Mouse (Mus musculus) heart, embryonic 10.5 days (tissue): Measurements from ENCODE around the gene Ptpn9. TPM values are rescaled to one million over a fixed set of nuclear protein-coding genes. Genes with fewer than 3 reads are reported as not detected.

ENCODE experiments used
- DNase-seq: peaks from one replicate; pipeline ENCODE4 v3.0.0-alpha.2; 2017; ENCODE audit warnings: low spot score
- H3K27ac ChIP-seq: fragments of 300-500 bp; sonication (generic); 2 replicates; pipeline ENCODE4 v1.5.1; 2016; ENCODE audit warnings: mild to moderate bottlenecking
- H3K27me3 ChIP-seq: fragments of 300-500 bp; sonication (generic); 2 replicates; pipeline ENCODE4 v1.6.1; 2016; ENCODE audit warnings: mild to moderate bottlenecking; ENCODE audit not compliant: poor library complexity, insufficient read depth, severe bottlenecking
- H3K36me3 ChIP-seq: fragments of 300-500 bp; sonication (generic); 2 replicates; pipeline ENCODE4 v1.6.1; 2016; ENCODE audit warnings: mild to moderate bottlenecking, moderate library complexity
- H3K4me1 ChIP-seq: fragments of 300-500 bp; sonication (generic); 2 replicates; pipeline ENCODE4 v1.6.1; 2016; ENCODE audit warnings: mild to moderate bottlenecking
- H3K4me3 ChIP-seq: fragments of 300-500 bp; sonication (generic); 2 replicates; pipeline ENCODE4 v1.5.1; 2016; ENCODE audit warnings: mild to moderate bottlenecking, moderate library complexity
- H3K9me3 ChIP-seq: fragments of 300-500 bp; sonication (generic); 2 replicates; pipeline ENCODE4 v1.6.1; 2016; ENCODE audit warnings: mild to moderate bottlenecking, moderate library complexity
- WGBS: fragments of 180-500 bp; shearing (Covaris S2); methylation state at CpG from one replicate; pipeline ENCODE4 v1.1.7; 2016; 5-methylcytosine and 5-hydroxymethylcytosine counted together
- polyA plus RNA-seq: library from polyadenylated mRNA; unstranded; fragments of >200 nt; fragmentation: Nextera tagmentation; extraction: Ambion mirVana; gene quantifications from 2 replicates; pipeline ENCODE4 v1.2.1, GENCODE M21; 2016

The Ptpn9 gene
- polyA plus RNA-seq, 1 experiment from 2014 or later: 23.4 TPM

- H3K4me3 ChIP-seq: no peak overlapping the region
- H3K27me3 ChIP-seq: no peaks in the 10 kb centered on the region
- H3K9me3 ChIP-seq: no peaks in the 10 kb centered on the region
- H3K36me3 ChIP-seq: peaks cover 3% of the 10 kb centered on the region; the same call in 1 of the 2 replicates
- WGBS: 58% methylated on average over 3 of the region's 3 CpGs
- DNase-seq: no peak
- H3K4me1 ChIP-seq: peaks cover 13% of the 10 kb centered on the region
- no peak overlapping the region for H3K27ac ChIP-seq
Observed at GRCm38 (mm10) chr9:57068266-57068665, 73.5 kb downstream of the Ptpn9 start.

DNA sequence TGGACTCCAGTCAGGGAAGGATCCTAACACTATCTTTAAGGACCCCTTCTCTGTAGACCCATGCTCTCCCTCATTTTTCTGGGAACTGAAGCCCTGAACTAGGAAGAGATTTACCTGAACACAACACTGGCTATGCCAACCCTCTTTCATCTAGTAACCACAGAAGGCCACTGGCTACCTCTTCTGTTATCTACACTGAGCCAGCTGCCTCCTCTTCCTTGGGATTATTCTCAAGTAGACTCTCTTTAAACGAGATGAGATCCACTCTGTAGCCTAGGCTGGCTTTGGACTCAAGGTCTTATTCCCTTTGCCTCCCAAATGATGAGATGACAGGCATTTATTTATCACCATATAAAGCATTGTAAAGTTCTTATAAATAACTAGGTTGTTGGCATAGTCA is 75.5 kb downstream of the Ptpn9 start:
- H3K27me3 ChIP-seq: no peaks in the 10 kb centered on the region
- no peaks in the 10 kb centered on the region; the same call in 1 of the 2 replicates for H3K36me3 ChIP-seq
- peaks cover 18% of the 10 kb centered on the region for H3K4me1 ChIP-seq
- no peaks in the 10 kb centered on the region for H3K9me3 ChIP-seq
- no peak overlapping the region for H3K4me3 ChIP-seq
- DNase-seq: no peak
- 36% methylated on average over 1 of the region's 1 CpGs for WGBS
- no peak overlapping the region for H3K27ac ChIP-seq

- Histone ChIP-seq H3K36me3 (no peaks in the 10 kb centered on the region), H3K4me3 (peak overlapping the region; percentile 94), H3K9me3 (no peaks in the 10 kb centered on the region), H3K4me1 (peaks cover 21% of the 10 kb centered on the region), H3K27me3 (no peaks in the 10 kb centered on the region), H3K27ac (peak overlapping the region; percentile 96; the same call in 1 of the 2 replicates)
- no peak for DNase-seq
- WGBS: 22% methylated on average over 5 of the region's 5 CpGs
Observed at GRCm38 (mm10) chr9:57070800-57071545, 76.2 kb downstream of the Ptpn9 start.

- Histone ChIP-seq H3K27ac (peak within 1 kb of the TSS; percentile 96), H3K36me3 (no peaks in the 10 kb centered on the region), H3K4me3 (peak within 1 kb of the TSS; percentile 94), H3K27me3 (no peaks in the 10 kb centered on the region), H3K4me1 (peaks cover 21% of the 10 kb centered on the region), H3K9me3 (no peaks in the 10 kb centered on the region)
- under 1% methylated on average over 34 of the region's 34 CpGs for WGBS
- peak; percentile 91 for DNase-seq
Observed at GRCm38 (mm10) chr9:57071801-57072351, 77.2 kb downstream of the Ptpn9 start, which contains the start of gene Sin3a. Gene Sin3a, plus strand, starts transcription at chr9:57072040.

DNA sequence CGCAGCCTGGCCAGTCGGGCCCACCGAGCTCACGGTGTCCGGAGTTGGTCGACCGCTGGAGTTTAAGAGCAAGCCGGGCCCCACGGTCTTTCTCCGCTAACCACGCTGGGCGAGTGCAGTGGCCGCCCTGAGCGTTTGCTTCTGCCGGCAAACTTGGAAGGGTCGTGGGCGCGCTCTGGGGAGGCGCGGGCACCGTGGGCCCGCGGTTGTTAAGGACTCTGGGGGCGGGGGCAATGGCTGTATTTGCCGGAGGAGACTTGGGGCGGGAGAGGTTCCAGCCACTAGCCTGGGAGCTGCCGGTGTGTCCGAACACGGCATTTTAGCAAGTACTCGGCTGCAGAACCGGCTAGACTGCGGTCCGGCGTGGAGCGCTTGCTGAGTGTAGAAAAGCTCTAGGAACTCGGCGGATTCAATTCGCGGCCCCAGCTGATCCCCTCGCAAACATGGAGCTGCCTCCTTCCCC is 77.8 kb downstream of the Ptpn9 start:
- DNase-seq: no peak
- Histone ChIP-seq H3K4me1 (peaks cover 28% of the 10 kb centered on the region), H3K4me3 (peak overlapping the region; percentile 94), H3K27ac (peak overlapping the region; percentile 96), H3K36me3 (no peaks in the 10 kb centered on the region), H3K9me3 (no peaks in the 10 kb centered on the region), H3K27me3 (no peaks in the 10 kb centered on the region)
- under 1% methylated on average over 40 of the region's 40 CpGs for WGBS

DNA sequence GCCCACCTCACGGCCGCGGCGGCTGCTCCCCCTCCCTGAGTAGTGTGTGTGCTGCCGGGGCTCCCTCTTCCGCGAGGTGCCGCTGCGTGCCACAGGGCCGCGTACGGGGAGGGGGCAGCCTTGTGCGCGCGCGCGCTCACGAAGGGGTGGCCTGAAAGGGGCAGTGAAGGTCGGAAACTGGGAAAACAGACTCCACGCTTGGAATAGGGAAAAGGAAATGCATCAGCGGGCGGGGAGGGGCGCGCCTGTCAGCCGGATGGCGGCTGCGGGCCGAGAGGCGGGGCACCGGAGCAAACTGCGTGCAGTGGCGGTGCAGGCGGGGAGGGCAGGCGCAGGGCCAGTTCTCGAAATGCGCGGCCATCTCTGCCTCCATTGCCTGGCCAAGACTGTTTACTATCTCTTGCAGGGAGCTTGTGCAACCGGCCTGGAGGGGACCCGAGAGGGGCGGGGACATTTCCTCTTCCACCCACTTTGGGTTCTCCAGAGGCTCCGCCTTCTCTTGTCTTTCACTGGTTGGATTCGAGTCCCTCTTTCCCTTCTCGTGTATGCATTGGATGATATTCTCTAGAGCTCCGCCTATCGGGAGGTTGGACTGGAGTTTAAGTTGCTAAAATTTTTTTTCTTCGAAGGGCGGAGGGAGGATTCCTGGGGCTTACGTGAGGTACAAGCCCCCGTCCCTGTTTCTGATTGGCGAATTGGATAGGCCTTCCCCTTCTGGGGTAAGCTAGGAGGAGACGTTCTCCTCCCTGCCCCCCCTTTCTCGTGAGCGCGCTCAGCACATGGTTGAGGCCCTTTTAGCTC is 78.5 kb downstream of the Ptpn9 start:
- Histone ChIP-seq H3K4me3 (peak overlapping the region; percentile 94), H3K4me1 (peaks cover 34% of the 10 kb centered on the region), H3K27ac (peak overlapping the region; percentile 96), H3K9me3 (no peaks in the 10 kb centered on the region), H3K27me3 (no peaks in the 10 kb centered on the region), H3K36me3 (no peaks in the 10 kb centered on the region)
- under 1% methylated on average over 53 of the region's 54 CpGs for WGBS
- DNase-seq: peak; percentile 99

DNA sequence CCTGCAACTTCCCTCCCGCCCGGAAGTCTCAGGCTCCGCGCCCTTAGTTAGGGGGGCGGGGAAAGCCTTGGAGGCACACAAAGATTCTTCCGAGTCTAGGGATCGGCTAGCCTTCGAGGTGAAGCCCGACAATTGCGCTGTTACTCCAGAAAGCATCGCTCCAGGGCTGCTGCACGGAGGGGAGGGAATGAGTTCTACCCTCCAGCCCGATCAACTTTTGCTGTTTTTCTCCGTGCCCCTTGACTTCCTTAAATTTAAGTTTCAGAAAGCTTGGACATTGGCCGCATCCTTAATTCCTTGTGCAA is 79.0 kb downstream of the Ptpn9 start:
- under 1% methylated on average over 15 of the region's 15 CpGs for WGBS
- H3K27me3 ChIP-seq: no peaks in the 10 kb centered on the region

DNA sequence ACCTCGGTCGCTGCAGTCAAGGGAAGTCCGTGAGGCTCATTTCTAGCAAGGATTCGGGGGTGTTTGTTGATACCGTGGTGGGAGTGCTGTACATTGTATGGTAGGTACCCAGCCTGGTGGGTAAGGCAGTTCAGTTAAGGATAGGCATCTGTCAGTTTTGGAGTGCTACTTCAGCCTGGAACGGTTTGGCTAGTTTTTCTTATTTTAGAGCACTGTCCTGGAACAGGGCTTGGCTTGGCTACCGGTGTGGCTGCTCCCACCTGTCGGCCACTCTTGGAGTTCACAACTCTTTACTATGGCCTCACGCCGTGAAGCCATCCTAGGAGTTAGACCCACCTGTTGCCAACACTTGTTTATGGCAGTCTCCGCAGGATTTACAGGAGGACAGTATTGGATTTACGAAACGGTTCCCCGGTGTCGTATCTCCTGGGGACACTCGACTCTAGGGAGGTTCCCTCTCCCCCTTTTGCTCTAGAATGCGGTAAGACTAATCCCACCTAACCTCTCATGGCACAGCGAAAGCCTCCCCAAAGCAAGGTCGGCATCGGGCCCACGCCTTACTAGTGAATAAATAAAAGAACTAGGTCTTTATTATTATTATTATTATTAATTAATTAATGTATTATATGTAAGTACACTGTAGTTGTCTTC is 79.6 kb downstream of the Ptpn9 start:
- DNase-seq: peak; percentile 77
- no peaks in the 10 kb centered on the region for H3K9me3 ChIP-seq
- H3K27ac ChIP-seq: peak overlapping the region; percentile 96
- H3K4me3 ChIP-seq: peak overlapping the region; percentile 94
- WGBS: 6% methylated on average over 21 of the region's 21 CpGs
- no peaks in the 10 kb centered on the region for H3K27me3 ChIP-seq
- no peaks in the 10 kb centered on the region for H3K36me3 ChIP-seq
- H3K4me1 ChIP-seq: peaks cover 36% of the 10 kb centered on the region

More for the DNA sequence above, 79.0 kb downstream of the Ptpn9 start:
- no peaks in the 10 kb centered on the region for H3K9me3 ChIP-seq
- no peak for DNase-seq
- H3K36me3 ChIP-seq: no peaks in the 10 kb centered on the region
- peak overlapping the region; percentile 96 for H3K27ac ChIP-seq
- H3K4me3 ChIP-seq: peak overlapping the region; percentile 94
- H3K4me1 ChIP-seq: peaks cover 36% of the 10 kb centered on the region

DNA sequence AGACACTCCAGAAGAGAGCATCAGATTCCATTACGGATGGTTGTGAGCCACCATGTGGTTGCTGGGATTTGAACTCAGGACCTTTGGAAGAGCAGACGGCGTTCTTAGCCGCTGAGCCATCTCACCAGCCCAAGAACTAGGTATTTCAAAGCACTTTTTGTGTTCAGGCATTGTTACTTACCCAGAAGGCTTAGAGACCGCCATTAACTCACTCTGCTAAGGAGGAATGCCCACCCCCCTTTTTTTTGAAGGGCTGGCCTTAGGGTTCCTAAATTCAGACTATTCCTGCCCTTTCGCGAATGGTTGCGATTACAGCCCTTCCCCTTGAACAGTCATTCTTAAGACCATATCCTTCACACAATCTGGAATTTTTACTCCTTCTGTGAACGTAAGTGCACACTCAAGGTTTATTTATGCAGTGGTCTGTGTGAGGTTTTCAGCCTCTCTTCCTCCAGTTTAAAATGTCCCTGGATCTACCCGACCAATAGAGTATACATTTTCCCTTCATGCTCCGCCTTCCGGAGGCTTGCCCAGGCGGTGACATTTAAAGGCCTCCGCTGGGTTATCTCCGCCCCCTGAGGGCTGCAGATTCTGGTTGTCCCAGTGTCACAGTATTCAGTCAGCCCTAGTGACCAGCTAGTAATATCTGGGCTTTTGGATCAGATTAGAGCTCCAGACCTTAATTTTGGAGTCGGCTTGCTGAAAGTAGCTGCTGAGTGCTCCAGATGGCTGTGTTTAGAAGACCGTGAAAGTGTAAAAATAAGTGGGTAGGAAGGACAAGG is 80.3 kb downstream of the Ptpn9 start:
- Histone ChIP-seq H3K4me1 (peaks cover 36% of the 10 kb centered on the region), H3K27ac (peak overlapping the region; percentile 96), H3K4me3 (peak overlapping the region; percentile 94), H3K27me3 (no peaks in the 10 kb centered on the region), H3K36me3 (no peaks in the 10 kb centered on the region), H3K9me3 (no peaks in the 10 kb centered on the region)
- peak; percentile 91 for DNase-seq
- WGBS: 11% methylated on average over 17 of the region's 17 CpGs

- H3K27me3 ChIP-seq: no peaks in the 10 kb centered on the region
- H3K9me3 ChIP-seq: no peaks in the 10 kb centered on the region
- whole genome bisulfite sequencing: under 1% methylated on average over 43 of the region's 43 CpGs
- H3K4me1 ChIP-seq: peaks cover 28% of the 10 kb centered on the region
- H3K27ac ChIP-seq: peak overlapping the region; percentile 96
- DNase-seq: peak; percentile 99
- H3K36me3 ChIP-seq: no peaks in the 10 kb centered on the region
- H3K4me3 ChIP-seq: peak overlapping the region; percentile 94
Observed at GRCm38 (mm10) chr9:57075681-57076381, 81.1 kb downstream of the Ptpn9 start.

DNA sequence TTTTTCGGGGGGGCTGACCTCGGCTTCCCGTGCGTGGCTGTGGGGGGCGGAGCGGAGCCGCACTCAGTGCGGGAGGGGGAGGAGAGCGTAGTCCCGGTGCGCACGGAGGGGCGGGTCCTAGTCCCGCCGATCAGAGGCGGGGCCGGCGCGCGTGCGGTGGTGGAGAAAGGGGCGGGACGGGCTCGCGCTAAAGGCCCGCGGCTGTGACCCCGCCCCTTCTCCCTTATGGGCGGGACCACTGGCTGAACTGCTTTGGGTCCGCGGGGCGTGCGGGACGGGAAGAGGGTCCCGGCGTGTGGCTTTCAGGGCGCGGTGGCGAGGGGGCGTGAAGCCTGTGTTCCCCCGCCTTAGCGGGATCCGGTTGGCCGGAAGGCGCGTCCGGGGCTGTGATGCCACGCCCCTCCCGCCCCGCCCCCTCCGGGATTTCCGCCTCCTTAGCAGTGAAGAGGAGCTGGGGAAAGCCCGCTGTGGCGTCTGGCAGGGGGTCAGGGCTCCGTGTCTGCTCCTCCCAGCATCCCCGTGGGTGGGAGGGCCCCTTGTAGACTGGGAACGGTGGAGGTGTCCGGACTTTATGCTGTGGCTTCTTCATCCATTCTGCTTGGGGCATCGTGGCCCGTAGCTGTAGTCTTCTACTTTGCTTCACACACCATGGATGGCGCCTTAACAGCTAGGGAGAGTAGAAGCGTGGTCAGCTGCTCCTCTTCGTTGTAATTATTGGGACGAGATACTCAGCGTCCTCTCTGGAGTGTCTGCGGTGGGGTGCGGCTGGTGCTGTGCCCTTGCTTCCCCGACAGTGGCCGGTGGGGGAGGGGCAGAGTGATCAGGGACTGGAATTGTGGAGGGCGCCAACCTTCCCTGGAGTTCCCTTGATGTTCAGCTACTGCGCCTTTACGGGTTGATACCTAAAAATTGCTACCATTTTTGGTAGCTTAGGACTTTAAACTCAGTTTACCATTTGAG is 82.3 kb downstream of the Ptpn9 start:
- peak overlapping the region; percentile 94 for H3K4me3 ChIP-seq
- no peaks in the 10 kb centered on the region for H3K36me3 ChIP-seq
- H3K27ac ChIP-seq: peak overlapping the region; percentile 96
- H3K4me1 ChIP-seq: peaks cover 24% of the 10 kb centered on the region; the same call in 1 of the 2 replicates
- peak; percentile 96 for DNase-seq
- no peaks in the 10 kb centered on the region for H3K9me3 ChIP-seq
- no peaks in the 10 kb centered on the region for H3K27me3 ChIP-seq
- WGBS: under 1% methylated on average over 72 of the region's 72 CpGs
